In the genomic region with DNA sequence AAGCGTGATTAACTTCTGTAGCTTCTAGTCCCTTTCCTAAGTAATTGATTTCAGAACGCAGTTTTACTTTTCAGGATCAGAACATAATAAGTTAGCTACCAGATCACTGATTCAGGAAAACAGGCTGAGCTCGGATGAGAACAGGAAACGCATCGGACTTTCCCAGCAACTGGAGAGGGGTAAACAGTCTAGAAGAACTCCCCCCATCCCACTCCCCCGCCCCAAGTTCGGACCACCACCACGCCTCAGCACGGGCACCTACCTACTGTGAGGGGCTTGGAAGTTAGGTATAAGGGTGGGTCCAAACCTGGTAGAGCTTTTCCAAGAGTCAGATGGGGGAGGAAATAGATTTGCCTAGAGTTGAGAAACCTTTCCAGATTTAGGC, we compare ENCODE assay signal across 8 mouse cellular contexts.
DNase-seq lines count a peak whose midpoint lies in the region; ATAC-seq and TF ChIP-seq lines count a peak whose summit lies in the region.

No protein-coding gene starts in this region.

- peaks cover 49% of the 10 kb centered on the region for H3K27me3 ChIP-seq in forebrain, embryonic 12.5 days
- H3K27me3 ChIP-seq in intestine, postnatal 0 days (replicated peaks; ENCODE audit: control insufficient read depth, insufficient read depth, low read length) = peaks cover 11% of the 10 kb centered on the region; the same call in 1 of the 2 replicates
- H3K27me3 ChIP-seq in myocyte (ENCODE audit: control insufficient read depth, insufficient read depth, insufficient read length) = no peaks in the 10 kb centered on the region

- 8% methylated on average over 9 of the region's 9 CpGs for WGBS in forebrain, embryonic 12.5 days
- whole genome bisulfite sequencing in intestine, postnatal 0 days = 14% methylated on average over 9 of the region's 9 CpGs

- peak overlapping the region; percentile 98; the same call in 1 of the 2 replicates for H3K27ac ChIP-seq in forebrain, embryonic 12.5 days
- H3K27ac ChIP-seq in intestine, postnatal 0 days (ENCODE audit: low read depth, low read length) = peak overlapping the region; percentile 98

- no peak for ATAC-seq in forebrain, embryonic 12.5 days (ENCODE audit: low FRiP score)
- no peak for ATAC-seq in intestine, postnatal 0 days

- no peaks in the 10 kb centered on the region for H3K9me3 ChIP-seq in forebrain, embryonic 12.5 days
- H3K9me3 ChIP-seq in intestine, postnatal 0 days (ENCODE audit: control insufficient read depth) = no peaks in the 10 kb centered on the region

- H3K4me2 ChIP-seq in forebrain, embryonic 12.5 days = peak overlapping the region; percentile 97
- peak overlapping the region; percentile 84 for H3K4me2 ChIP-seq in intestine, postnatal 0 days (replicated peaks; ENCODE audit: low read depth)
- peak overlapping the region; percentile 70 for H3K4me2 ChIP-seq in myocyte (ENCODE audit: low read depth)

- H3K36me3 ChIP-seq in forebrain, embryonic 12.5 days (replicated peaks) = no peaks in the 10 kb centered on the region
- no peaks in the 10 kb centered on the region for H3K36me3 ChIP-seq in intestine, postnatal 0 days (ENCODE audit: control insufficient read depth, insufficient read depth)
- H3K36me3 ChIP-seq in myocyte (ENCODE audit: control insufficient read depth, insufficient read depth) = no peaks in the 10 kb centered on the region

- no peak for TF ChIP-seq CTCF in intestine, postnatal 0 days (IDR thresholded peaks at IDR 0.05; ENCODE audit: low read depth)

- peak; percentile 49 for DNase-seq in cerebellum, adult 9-11 months
- DNase-seq in cerebellum, postnatal 14 days = no peak
- DNase-seq in B cell, adult 2 months = peak; percentile 27 to 32
- DNase-seq in right cerebral cortex, postnatal 25 days = no peak
- no peak for DNase-seq in natural killer cell, adult 2 months (ENCODE audit: low spot score in 2 of 2)

- H3K79me2 ChIP-seq in myocyte (ENCODE audit: control insufficient read depth, insufficient read depth) = peaks cover 23% of the 10 kb centered on the region

- peak overlapping the region; percentile 85 for H3K9ac ChIP-seq in forebrain, embryonic 12.5 days
- peak overlapping the region; percentile 85 for H3K9ac ChIP-seq in intestine, postnatal 0 days (ENCODE audit: low read depth, low read length)

- peak overlapping the region; percentile 82 for H3K4me3 ChIP-seq in forebrain, embryonic 12.5 days (replicated peaks)
- peak overlapping the region; percentile 84 for H3K4me3 ChIP-seq in intestine, postnatal 0 days (ENCODE audit: low read depth, low read length)
- H3K4me3 ChIP-seq in myocyte = peak overlapping the region; percentile 74

- no peak for TF ChIP-seq POLR2A in myocyte (IDR thresholded peaks at IDR 0.05; ENCODE audit: insufficient read length, low read depth)

- peaks cover 52% of the 10 kb centered on the region for H3K4me1 ChIP-seq in forebrain, embryonic 12.5 days
- H3K4me1 ChIP-seq in intestine, postnatal 0 days (replicated peaks; ENCODE audit: control insufficient read depth, insufficient read depth, low read length) = peaks cover 8% of the 10 kb centered on the region; the same call in 1 of the 2 replicates

- peak overlapping the region; percentile 58 for H3ac ChIP-seq in myocyte (ENCODE audit: control insufficient read depth, insufficient read length)

TF ChIP-seq in myocyte, 11 proteins besides CTCF, POLR2A, EP300 and RAD21:
- TF ChIP-seq POLR2AphosphoS2 (IDR thresholded peaks at IDR 0.05; ENCODE audit: insufficient read length, low read depth) (no peak), TCF12 (IDR thresholded peaks at IDR 0.05; ENCODE audit: insufficient read depth, poor library complexity, severe bottlenecking) (no peak), REST (IDR thresholded peaks at IDR 0.05; ENCODE audit: insufficient read depth, insufficient read length) (no peak), E2F4 (IDR thresholded peaks at IDR 0.05; ENCODE audit: insufficient read depth) (no peak), CEBPB (IDR thresholded peaks at IDR 0.05; ENCODE audit: insufficient read depth, poor library complexity, severe bottlenecking) (no peak), MAX (IDR thresholded peaks at IDR 0.05; ENCODE audit: low read depth) (no peak), TCF3 (IDR thresholded peaks at IDR 0.05; ENCODE audit: insufficient read length, low read depth) (no peak), MYOD1 (IDR thresholded peaks at IDR 0.05; ENCODE audit: control insufficient read depth in 1 of 3, insufficient read length in 2 of 3, low read depth in 2 of 3) (no peak), MYOG (IDR thresholded peaks at IDR 0.05; ENCODE audit: control insufficient read depth in 1 of 3, insufficient read depth in 1 of 3, insufficient read length in 2 of 3, low read depth in 2 of 3) (no peak), USF1 (IDR thresholded peaks at IDR 0.05; ENCODE audit: low read depth) (no peak), SRF (IDR thresholded peaks at IDR 0.05; ENCODE audit: control insufficient read depth, insufficient read length, low read depth) (no peak)

Comparison
In these comparisons a context has a peak if more than half of its experiments do, and no peak if none do; other contexts are left out.
1. DNase-seq: peak in cerebellum, adult 9-11 months (single experiment) and B cell, adult 2 months (2 of 2); none in cerebellum, postnatal 14 days (0 of 2), right cerebral cortex, postnatal 25 days (single experiment) and natural killer cell, adult 2 months (0 of 2).
2. Peak in every context shown above with its lines, with median percentiles within 50 percentile points of each other: H3K4me2 ChIP-seq and H3K4me3 ChIP-seq.